Mouse (Mus musculus) kidney, adult 18-20 months (tissue): ENCODE data around the gene Sorcs2.
A peak's percentile ranks its signal among the peaks of the same experiment; 100 is the strongest.

ENCODE experiments used
- DNase-seq: peaks from one replicate; pipeline ENCODE4 v3.0.0; 2021

The Sorcs2 gene

GRCm38 (mm10) chr5:35980542-35980941 lies 417.4 kb downstream of the Sorcs2 start:
- DNase-seq = no peak

GRCm38 (mm10) chr5:35975681-35976080 lies 422.3 kb downstream of the Sorcs2 start:
- peak; percentile 44 for DNase-seq

GRCm38 (mm10) chr5:35974265-35974664 lies 423.7 kb downstream of the Sorcs2 start:
- no peak for DNase-seq

- peak; percentile 71 for DNase-seq
Observed at GRCm38 (mm10) chr5:35973800-35974199, 424.1 kb downstream of the Sorcs2 start.

GRCm38 (mm10) chr5:35972739-35973138 lies 425.2 kb downstream of the Sorcs2 start:
- no peak for DNase-seq

GRCm38 (mm10) chr5:35971841-35972578 lies 425.9 kb downstream of the Sorcs2 start:
- DNase-seq = peak; percentile 73

GRCm38 (mm10) chr5:35970380-35971105 lies 427.4 kb downstream of the Sorcs2 start:
- peak; percentile 37 for DNase-seq

- DNase-seq = no peak
Observed at GRCm38 (mm10) chr5:35969857-35970256, 428.1 kb downstream of the Sorcs2 start.
